Mouse (Mus musculus): ENCODE results near the gene Grik3.

- TF ChIP-seq POLR2A (IDR thresholded peaks at IDR 0.05; ENCODE audit: borderline replicate concordance, low read depth, low read length) = no peak
- TF ChIP-seq CTCF (IDR thresholded peaks at IDR 0.05; ENCODE audit: low read depth, low read length) = no peak
Observed at GRCm38 (mm10) chr4:125592663-125593062, 102.2 kb downstream of the Grik3 start.
